In the genomic region with DNA sequence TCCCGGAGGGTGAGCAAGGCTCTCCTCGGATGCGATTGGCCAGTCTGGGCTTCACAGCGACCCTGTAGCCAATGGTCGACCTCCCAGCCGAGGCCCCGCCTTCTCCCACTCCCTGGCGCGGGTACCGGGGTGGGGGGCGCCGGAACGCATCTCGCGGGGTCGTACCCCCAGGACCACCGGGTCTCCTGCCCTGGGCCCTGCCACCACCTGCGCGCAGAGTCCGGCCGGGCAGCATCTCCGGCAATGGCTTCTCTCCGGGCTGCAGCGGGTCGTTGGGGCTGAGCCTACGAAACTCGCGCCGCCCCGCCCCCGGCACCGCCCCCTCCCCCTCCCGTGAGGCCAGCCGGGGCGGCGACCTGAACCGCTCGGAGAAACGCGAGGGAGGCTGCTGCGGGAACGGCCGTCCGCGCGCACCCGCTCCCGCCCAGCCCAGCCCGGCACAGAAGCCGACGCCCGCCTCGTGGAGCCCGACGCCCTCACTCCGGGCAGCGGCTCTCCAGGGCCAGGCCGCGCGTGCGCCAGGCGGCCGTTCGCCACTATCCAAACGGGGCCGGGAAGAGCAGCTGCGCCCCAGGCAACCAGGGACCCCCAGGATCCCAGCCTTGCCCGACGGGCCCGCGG, we compare ENCODE assay signal across 9 mouse cellular contexts. TPM values are rescaled to one million over a fixed set of nuclear protein-coding genes. Genes with fewer than 3 reads are reported as not detected.
DNase-seq lines count a peak whose midpoint lies in the region; ATAC-seq lines count a peak whose summit lies in the region.
"Had no signal": no experiment of that assay in that cellular context is flagged by ENCODE, and none has a peak within 500 bp of the region (broad histone marks: within the 10 kb centered on the region; RNA-seq: fewer than 3 reads in every experiment).

TSS of gene Hmx1 (plus strand) at position 618 of the 621 bp plus-strand sequence.

- peak; percentile 24 for DNase-seq in adrenal gland, postnatal 10 days
- DNase-seq in adrenal gland, adult 18-20 months (ENCODE audit: low spot score in 2 of 2) = no peak
- DNase-seq in ovary, postnatal 36 days (ENCODE audit: low spot score) = peak; percentile 11
- no peak for DNase-seq in ovary, postnatal 14 days (ENCODE audit: low spot score)
- peak; percentile 89 for DNase-seq in testis, postnatal 14 days (ENCODE audit: low spot score)
- DNase-seq in cerebellum, adult 11 months = no peak
- DNase-seq in left cerebral cortex, postnatal 14 days (ENCODE audit: low spot score in 2 of 2) = no peak

- no peaks in the 10 kb centered on the region for H3K36me3 ChIP-seq in liver, embryonic 15.5 days (replicated peaks)

- WGBS in liver, embryonic 15.5 days (ENCODE audit: insufficient replicate concordance) = under 1% methylated on average over 68 of the region's 71 CpGs

- peaks cover 9% of the 10 kb centered on the region for H3K4me1 ChIP-seq in liver, embryonic 15.5 days (replicated peaks)

- peak within 1 kb of the TSS; percentile 43 for H3K4me3 ChIP-seq in liver, embryonic 15.5 days (replicated peaks)

- H3K9ac ChIP-seq in liver, embryonic 15.5 days = no peak within 1 kb of the TSS

- no peak within 1 kb of the TSS for H3K27ac ChIP-seq in liver, embryonic 15.5 days (replicated peaks)

- H3K9me3 ChIP-seq in liver, embryonic 15.5 days (replicated peaks) = no peaks in the 10 kb centered on the region

- peaks cover 100% of the 10 kb centered on the region for H3K27me3 ChIP-seq in liver, embryonic 15.5 days

- peak within 1 kb of the TSS; percentile 53 for H3K4me2 ChIP-seq in liver, embryonic 15.5 days

- intact Hi-C loops in left cerebral cortex, postnatal 14 days (cut with DNase I) = no loop called here

- no peak for ATAC-seq in liver, embryonic 15.5 days (ENCODE audit: insufficient read depth)

RNA-seq across cellular contexts. Expression of gene Hmx1, which starts in this region (rescaled TPM):
- 1 to 10 TPM; 1.0 to 4.0 TPM for total RNA-seq in adrenal gland, postnatal 10 days (2021)
- not detected for total RNA-seq in adrenal gland, adult 18-20 months (2021)
- polyA plus RNA-seq in liver, embryonic 15.5 days (2015; fragmentation: Nextera tagmentation; extraction: Ambion mirVana) = not detected in 2 replicates
- total RNA-seq in left cerebral cortex, postnatal 14 days (2021) = not detected
- total RNA-seq: neutrophil, adult 5-6 weeks had no signal

Comparison
In these comparisons a context has a peak if more than half of its experiments do, and no peak if none do; other contexts are left out.
1. DNase-seq: peak in adrenal gland, postnatal 10 days (single experiment), ovary, postnatal 36 days (single experiment) and testis, postnatal 14 days (single experiment); none in adrenal gland, adult 18-20 months (0 of 2), ovary, postnatal 14 days (single experiment), cerebellum, adult 11 months (single experiment) and left cerebral cortex, postnatal 14 days (0 of 2).